Mouse (Mus musculus): Measurements from ENCODE around the gene Glb1. TPM values are rescaled to one million over a fixed set of nuclear protein-coding genes. Genes with fewer than 3 reads are reported as not detected.

Glb1 gene
- polyA plus RNA-seq, 2 experiments: 36.6 to 40.7 TPM

- Histone ChIP-seq H3K27ac (replicated peaks; ENCODE audit: low read depth, low read length) (no peak overlapping the region), H3K4me3 (replicated peaks; ENCODE audit: low read length) (no peak overlapping the region), H3K4me1 (ENCODE audit: control insufficient read depth, insufficient read depth, low read length) (no peaks in the 10 kb centered on the region), H3K9me3 (ENCODE audit: control insufficient read depth, low read length) (no peaks in the 10 kb centered on the region), H3K4me2 (replicated peaks; ENCODE audit: low read depth, low read length, severe bottlenecking) (no peak overlapping the region), H3K36me3 (ENCODE audit: control insufficient read depth, insufficient read depth, low read length) (no peaks in the 10 kb centered on the region), H3K9ac (ENCODE audit: low read depth, low read length, severe bottlenecking) (no peak overlapping the region), H3K27me3 (ENCODE audit: control insufficient read depth, insufficient read depth, low read length) (no peaks in the 10 kb centered on the region)
- DNase-seq (ENCODE audit: low spot score): no peak
- no peak for ATAC-seq (ENCODE audit: low FRiP score, low read depth)
- no peak for TF ChIP-seq POLR2A (IDR thresholded peaks at IDR 0.05; ENCODE audit: borderline replicate concordance, extremely low read depth, insufficient read depth, insufficient read length)
- WGBS: 92% methylated on average over 9 of the region's 9 CpGs
Measured at GRCm38 (mm10) chr9:114477019-114477418, 76.1 kb downstream of the Glb1 start.

- Histone ChIP-seq H3K4me3 (replicated peaks; ENCODE audit: low read length) (no peak overlapping the region), H3K9ac (ENCODE audit: low read depth, low read length, severe bottlenecking) (no peak overlapping the region), H3K27ac (replicated peaks; ENCODE audit: low read depth, low read length) (no peak overlapping the region), H3K9me3 (ENCODE audit: control insufficient read depth, low read length) (no peaks in the 10 kb centered on the region), H3K36me3 (ENCODE audit: control insufficient read depth, insufficient read depth, low read length) (no peaks in the 10 kb centered on the region), H3K27me3 (ENCODE audit: control insufficient read depth, insufficient read depth, low read length) (no peaks in the 10 kb centered on the region), H3K4me2 (replicated peaks; ENCODE audit: low read depth, low read length, severe bottlenecking) (no peak overlapping the region), H3K4me1 (ENCODE audit: control insufficient read depth, insufficient read depth, low read length) (no peaks in the 10 kb centered on the region)
- WGBS: 76% methylated on average over 3 of the region's 3 CpGs
- no peak for DNase-seq (ENCODE audit: low spot score)
- TF ChIP-seq POLR2A (IDR thresholded peaks at IDR 0.05; ENCODE audit: borderline replicate concordance, extremely low read depth, insufficient read depth, insufficient read length): no peak
- ATAC-seq (ENCODE audit: low FRiP score, low read depth): no peak
Measured at GRCm38 (mm10) chr9:114480940-114481339, 80.1 kb downstream of the Glb1 start.

GRCm38 (mm10) chr9:114484771-114485170 lies 83.9 kb downstream of the Glb1 start:
- Histone ChIP-seq H3K4me1 (ENCODE audit: control insufficient read depth, insufficient read depth, low read length) (no peaks in the 10 kb centered on the region), H3K4me3 (replicated peaks; ENCODE audit: low read length) (no peak overlapping the region), H3K27me3 (ENCODE audit: control insufficient read depth, insufficient read depth, low read length) (no peaks in the 10 kb centered on the region), H3K9me3 (ENCODE audit: control insufficient read depth, low read length) (no peaks in the 10 kb centered on the region), H3K36me3 (ENCODE audit: control insufficient read depth, insufficient read depth, low read length) (no peaks in the 10 kb centered on the region), H3K27ac (replicated peaks; ENCODE audit: low read depth, low read length) (no peak overlapping the region), H3K9ac (ENCODE audit: low read depth, low read length, severe bottlenecking) (no peak overlapping the region), H3K4me2 (replicated peaks; ENCODE audit: low read depth, low read length, severe bottlenecking) (no peak overlapping the region)
- 80% methylated on average over 5 of the region's 5 CpGs for WGBS
- TF ChIP-seq POLR2A (IDR thresholded peaks at IDR 0.05; ENCODE audit: borderline replicate concordance, extremely low read depth, insufficient read depth, insufficient read length): no peak
- ATAC-seq (ENCODE audit: low FRiP score, low read depth) (no peak), DNase-seq (ENCODE audit: low spot score) (no peak)

- ATAC-seq (ENCODE audit: low FRiP score, low read depth) (no peak), DNase-seq (ENCODE audit: low spot score) (no peak)
- H3K4me3 ChIP-seq (replicated peaks; ENCODE audit: low read length): no peak overlapping the region
- H3K9me3 ChIP-seq (ENCODE audit: control insufficient read depth, low read length): no peaks in the 10 kb centered on the region
- H3K4me2 ChIP-seq (replicated peaks; ENCODE audit: low read depth, low read length, severe bottlenecking): no peak overlapping the region
- H3K36me3 ChIP-seq (ENCODE audit: control insufficient read depth, insufficient read depth, low read length): no peaks in the 10 kb centered on the region
- TF ChIP-seq POLR2A (IDR thresholded peaks at IDR 0.05; ENCODE audit: borderline replicate concordance, extremely low read depth, insufficient read depth, insufficient read length): no peak
- H3K27ac ChIP-seq (replicated peaks; ENCODE audit: low read depth, low read length): no peak overlapping the region
- WGBS: 80% methylated on average over 4 of the region's 4 CpGs
- H3K4me1 ChIP-seq (ENCODE audit: control insufficient read depth, insufficient read depth, low read length): no peaks in the 10 kb centered on the region
- no peak overlapping the region for H3K9ac ChIP-seq (ENCODE audit: low read depth, low read length, severe bottlenecking)
- H3K27me3 ChIP-seq (ENCODE audit: control insufficient read depth, insufficient read depth, low read length): no peaks in the 10 kb centered on the region
Measured at GRCm38 (mm10) chr9:114486808-114487207, 85.9 kb downstream of the Glb1 start.

GRCm38 (mm10) chr9:114487481-114488258 lies 86.8 kb downstream of the Glb1 start:
- H3K9ac ChIP-seq (ENCODE audit: low read depth, low read length, severe bottlenecking): no peak overlapping the region
- no peak for TF ChIP-seq POLR2A (IDR thresholded peaks at IDR 0.05; ENCODE audit: borderline replicate concordance, extremely low read depth, insufficient read depth, insufficient read length)
- no peaks in the 10 kb centered on the region for H3K36me3 ChIP-seq (ENCODE audit: control insufficient read depth, insufficient read depth, low read length)
- DNase-seq (ENCODE audit: low spot score) (no peak), ATAC-seq (ENCODE audit: low FRiP score, low read depth) (no peak)
- H3K4me3 ChIP-seq (replicated peaks; ENCODE audit: low read length): no peak overlapping the region
- H3K9me3 ChIP-seq (ENCODE audit: control insufficient read depth, low read length): no peaks in the 10 kb centered on the region
- H3K4me2 ChIP-seq (replicated peaks; ENCODE audit: low read depth, low read length, severe bottlenecking): no peak overlapping the region
- H3K27ac ChIP-seq (replicated peaks; ENCODE audit: low read depth, low read length): no peak overlapping the region
- H3K4me1 ChIP-seq (ENCODE audit: control insufficient read depth, insufficient read depth, low read length): no peaks in the 10 kb centered on the region
- 78% methylated on average over 23 of the region's 23 CpGs for WGBS
- H3K27me3 ChIP-seq (ENCODE audit: control insufficient read depth, insufficient read depth, low read length): no peaks in the 10 kb centered on the region
